Mouse (Mus musculus) lung, embryonic 14.5 days (tissue): ENCODE data around the gene M1ap. TPM values are rescaled to one million over a fixed set of nuclear protein-coding genes. Genes with fewer than 3 reads are reported as not detected.

Source experiments
- ATAC-seq: fragments of 200-750 bp; cut with Nextera tagmentation; 2 replicates; pipeline ENCODE4 v1.8.0; 2017; ENCODE audit warnings: mild to moderate bottlenecking, moderate TSS enrichment, moderate library complexity; ENCODE audit not compliant: insufficient read depth
- DNase-seq: peaks from one replicate; pipeline ENCODE4 v3.0.0-alpha.2; 2015
- H3K27ac ChIP-seq: fragments of 300-500 bp; sonication (generic); 2 replicates; pipeline ENCODE4 v1.5.1; 2014; ENCODE audit warnings: low read depth, mild to moderate bottlenecking, moderate library complexity
- H3K27me3 ChIP-seq: fragments of 300-500 bp; sonication (generic); 2 replicates; pipeline ENCODE4 v1.6.1; 2014; ENCODE audit warnings: low read length, control low read depth; ENCODE audit not compliant: insufficient read depth
- H3K36me3 ChIP-seq: fragments of 300-500 bp; sonication (generic); 2 replicates; pipeline ENCODE4 v1.6.1; 2014; ENCODE audit warnings: control low read depth; ENCODE audit not compliant: insufficient read depth
- H3K4me1 ChIP-seq: fragments of 300-500 bp; sonication (generic); 2 replicates; pipeline ENCODE4 v1.6.1; 2014; ENCODE audit warnings: antibody characterized with exemption, control low read depth; ENCODE audit not compliant: insufficient read depth
- H3K4me2 ChIP-seq: fragments of 300-500 bp; sonication (generic); 2 replicates; pipeline ENCODE4 v1.6.1; 2014; ENCODE audit warnings: mild to moderate bottlenecking
- H3K4me3 ChIP-seq: fragments of 300-500 bp; sonication (generic); 2 replicates; pipeline ENCODE4 v1.5.1; 2014; ENCODE audit warnings: low read depth, low read length
- H3K9ac ChIP-seq: fragments of 300-500 bp; sonication (generic); 2 replicates; pipeline ENCODE4 v1.6.1; 2014
- H3K9me3 ChIP-seq: fragments of 300-500 bp; sonication (generic); 2 replicates; pipeline ENCODE4 v1.6.1; 2016; ENCODE audit warnings: low read depth, low read length, control low read depth
- CTCF ChIP-seq: IDR thresholded peaks from 2 replicates; pipeline ENCODE4 v1.5.1; 2016; ENCODE audit warnings: antibody characterized with exemption, low read depth
- WGBS: fragments of 180-500 bp; shearing (Covaris S2); extraction: QIAGEN DNeasy Blood & Tissue Kit; methylation state at CpG from one replicate; pipeline ENCODE4 v1.1.7; 2014; 5-methylcytosine and 5-hydroxymethylcytosine counted together
- polyA plus RNA-seq: library from polyadenylated mRNA; unstranded; fragments of >200 nt; fragmentation: Nextera tagmentation; extraction: Ambion mirVana; gene quantifications from 2 replicates; pipeline ENCODE4 v1.2.1, GENCODE M21; 2014

M1ap gene
- polyA plus RNA-seq, 1 experiment from 2014 or later = 1.1 TPM

DNA sequence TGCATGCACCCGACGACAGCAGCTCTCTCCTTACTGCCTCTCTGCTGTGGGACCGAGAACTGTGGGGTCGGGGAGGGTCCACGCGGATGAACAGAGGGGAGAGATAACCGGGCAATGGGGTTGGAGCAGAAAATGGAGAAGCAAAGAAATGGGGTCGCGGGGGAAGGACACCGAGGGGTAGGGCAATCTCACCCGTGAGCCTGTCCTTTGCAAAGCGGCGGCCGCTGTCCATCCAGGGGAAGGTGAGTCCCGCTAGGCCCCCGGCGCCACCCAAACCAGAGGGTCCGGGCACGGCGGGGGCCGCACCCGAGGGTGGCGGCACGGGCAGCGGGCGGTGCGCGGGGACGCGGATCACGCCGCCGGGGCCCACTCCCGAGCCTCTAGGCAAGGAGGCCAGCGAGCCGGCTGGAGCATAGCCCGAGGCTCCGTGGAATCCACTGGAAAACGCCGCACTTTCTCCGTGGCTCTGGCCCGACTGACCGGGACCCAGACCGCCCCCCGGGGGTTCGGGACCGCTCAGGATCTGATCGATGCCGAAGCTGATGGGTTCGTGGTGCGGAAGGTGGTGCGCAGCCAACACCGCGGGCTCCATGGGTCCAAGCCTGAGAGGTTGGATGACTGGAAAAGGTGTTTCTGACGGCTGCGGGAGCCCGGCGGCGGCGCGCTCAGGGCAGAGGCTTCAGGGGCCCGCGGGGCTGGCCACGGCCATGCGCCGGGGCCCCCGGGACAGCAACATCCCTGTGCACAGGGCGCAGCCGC is 123.0 kb downstream of the M1ap start:
- H3K4me2 ChIP-seq = peak overlapping the region; percentile 36
- H3K36me3 ChIP-seq = no peaks in the 10 kb centered on the region
- no peak overlapping the region for H3K9ac ChIP-seq
- H3K27ac ChIP-seq = no peak overlapping the region
- peaks cover 95% of the 10 kb centered on the region for H3K27me3 ChIP-seq
- DNase-seq = no peak
- 0 out of 2 replicates have a peak, but pooled peaks have one; percentile 3 for ATAC-seq
- peak overlapping the region; percentile 27; the same call in 1 of the 2 replicates for H3K4me3 ChIP-seq
- H3K4me1 ChIP-seq = no peaks in the 10 kb centered on the region
- 2% methylated on average over 68 of the region's 69 CpGs for WGBS
- H3K9me3 ChIP-seq = no peaks in the 10 kb centered on the region
- TF ChIP-seq CTCF = no peak

DNA sequence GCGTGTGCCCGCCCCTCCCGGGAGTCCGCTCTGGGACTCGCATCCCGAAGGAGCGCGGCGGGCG is 123.4 kb downstream of the M1ap start, which contains the start of gene Tlx2:
Gene Tlx2 (minus strand): TSS at position 47 of the 64 bp plus-strand sequence.
- peaks cover 95% of the 10 kb centered on the region for H3K27me3 ChIP-seq
- ATAC-seq (0 out of 2 replicates have a peak, but pooled peaks have one; percentile 2), DNase-seq (no peak)
- 4% methylated on average over 10 of the region's 10 CpGs for WGBS
- no peaks in the 10 kb centered on the region for H3K9me3 ChIP-seq
- H3K4me2 ChIP-seq = peak within 1 kb of the TSS; percentile 50
- H3K36me3 ChIP-seq = no peaks in the 10 kb centered on the region
- H3K4me1 ChIP-seq = no peaks in the 10 kb centered on the region
- H3K27ac ChIP-seq = no peak within 1 kb of the TSS
- H3K9ac ChIP-seq = no peak within 1 kb of the TSS
- peak within 1 kb of the TSS; percentile 27; the same call in 1 of the 2 replicates for H3K4me3 ChIP-seq
- no peak for TF ChIP-seq CTCF

DNA sequence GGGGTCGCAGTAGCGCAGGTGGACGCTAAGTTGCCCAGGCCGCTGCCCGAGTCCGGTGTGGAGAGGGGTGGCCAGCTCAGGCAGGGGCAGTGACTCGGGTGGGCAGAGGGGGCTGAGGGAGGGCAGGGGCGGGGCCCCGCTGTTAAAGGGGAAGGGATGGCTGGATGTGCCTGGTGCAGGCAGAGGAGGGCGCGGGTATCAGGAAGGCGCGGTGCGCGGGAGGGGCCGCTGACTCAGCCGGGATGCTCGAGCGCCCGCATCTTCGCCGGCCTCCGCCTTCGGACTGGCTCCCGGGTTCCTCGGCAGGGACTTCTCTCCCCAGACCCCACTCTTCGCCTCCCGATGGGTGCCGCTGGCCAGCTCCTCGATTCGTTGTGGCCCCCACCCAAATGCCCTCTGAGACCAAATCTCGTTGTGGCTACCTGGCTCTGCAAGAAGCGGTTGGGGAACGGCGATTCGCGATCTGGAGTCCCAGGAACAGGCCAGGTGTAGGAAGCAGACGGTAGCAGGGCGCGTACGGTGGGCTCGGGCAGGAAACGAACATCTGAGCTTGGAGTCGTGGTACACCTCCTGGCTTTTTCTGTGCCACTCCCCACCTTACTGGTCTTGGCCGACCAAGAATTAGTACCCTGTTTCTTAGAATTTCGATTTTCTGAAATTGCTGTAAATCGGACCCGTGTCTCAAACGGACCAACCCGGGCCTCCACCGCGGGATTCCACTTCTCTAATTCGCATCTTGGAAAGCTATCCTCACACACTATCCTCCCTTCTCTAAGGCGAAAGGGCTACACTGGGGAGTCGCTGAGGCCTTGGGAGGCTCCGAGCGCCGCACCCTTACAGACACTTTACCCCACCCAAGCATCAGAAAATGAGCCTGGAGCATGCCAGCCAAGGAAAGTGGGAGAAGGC is 123.9 kb downstream of the M1ap start:
- Histone ChIP-seq H3K9ac (no peak overlapping the region), H3K4me1 (no peaks in the 10 kb centered on the region), H3K36me3 (no peaks in the 10 kb centered on the region), H3K9me3 (no peaks in the 10 kb centered on the region), H3K27ac (no peak overlapping the region), H3K4me2 (peak overlapping the region; percentile 36), H3K27me3 (peaks cover 94% of the 10 kb centered on the region), H3K4me3 (peak overlapping the region; percentile 17; the same call in 1 of the 2 replicates)
- 0 out of 2 replicates have a peak, but pooled peaks have one; percentile 7 for ATAC-seq
- peak; percentile 31 for DNase-seq
- WGBS = 2% methylated on average over 55 of the region's 58 CpGs
- no peak for TF ChIP-seq CTCF

- ATAC-seq = peak; percentile 47; the same call in 1 of the 2 replicates
- 1% methylated on average over 24 of the region's 24 CpGs for WGBS
- no peak overlapping the region for H3K9ac ChIP-seq
These were observed 124.5 kb downstream of the M1ap start for GRCm38 (mm10) chr6:83071220-83071619.

DNA sequence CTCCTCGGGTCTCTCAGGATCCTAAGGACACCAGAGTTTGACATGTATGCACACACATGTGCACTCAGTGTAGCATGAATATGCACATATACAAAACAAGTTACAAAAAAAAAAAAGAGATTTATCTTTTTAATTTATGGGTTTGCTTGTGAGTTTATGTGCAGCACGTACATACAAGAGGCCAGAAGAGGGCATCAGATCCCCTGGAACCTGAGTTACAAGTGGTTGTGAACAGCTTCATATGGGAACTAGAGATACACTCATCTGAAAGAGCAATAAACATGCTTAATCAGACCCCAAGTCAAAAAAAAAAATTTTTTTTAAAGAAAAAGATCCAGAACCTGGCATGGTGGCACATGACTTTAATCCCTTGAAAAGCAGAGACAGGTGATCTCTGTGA is 128.3 kb downstream of the M1ap start:
- TF ChIP-seq CTCF = 0 out of 2 replicates have a peak, but pooled peaks have one; percentile 8
- WGBS = 5% methylated on average over 2 of the region's 2 CpGs
- H3K4me2 ChIP-seq = no peak overlapping the region
- no peak overlapping the region for H3K27ac ChIP-seq
- no peak overlapping the region for H3K4me3 ChIP-seq
- ATAC-seq (no peak), DNase-seq (no peak)
- H3K9me3 ChIP-seq = no peaks in the 10 kb centered on the region
- peaks cover 67% of the 10 kb centered on the region for H3K27me3 ChIP-seq
- peaks cover 5% of the 10 kb centered on the region; the same call in 1 of the 2 replicates for H3K4me1 ChIP-seq
- H3K9ac ChIP-seq = no peak overlapping the region
- H3K36me3 ChIP-seq = peaks cover 2% of the 10 kb centered on the region

More at GRCm38 (mm10) chr6:83071220-83071619, 124.5 kb downstream of the M1ap start:
- Histone ChIP-seq H3K27ac (no peak overlapping the region), H3K9me3 (no peaks in the 10 kb centered on the region), H3K4me3 (peak overlapping the region; percentile 15; the same call in 1 of the 2 replicates), H3K4me1 (no peaks in the 10 kb centered on the region), H3K4me2 (peak overlapping the region; percentile 20; the same call in 1 of the 2 replicates), H3K36me3 (no peaks in the 10 kb centered on the region), H3K27me3 (peaks cover 94% of the 10 kb centered on the region)
- no peak for DNase-seq
- no peak for TF ChIP-seq CTCF

DNA sequence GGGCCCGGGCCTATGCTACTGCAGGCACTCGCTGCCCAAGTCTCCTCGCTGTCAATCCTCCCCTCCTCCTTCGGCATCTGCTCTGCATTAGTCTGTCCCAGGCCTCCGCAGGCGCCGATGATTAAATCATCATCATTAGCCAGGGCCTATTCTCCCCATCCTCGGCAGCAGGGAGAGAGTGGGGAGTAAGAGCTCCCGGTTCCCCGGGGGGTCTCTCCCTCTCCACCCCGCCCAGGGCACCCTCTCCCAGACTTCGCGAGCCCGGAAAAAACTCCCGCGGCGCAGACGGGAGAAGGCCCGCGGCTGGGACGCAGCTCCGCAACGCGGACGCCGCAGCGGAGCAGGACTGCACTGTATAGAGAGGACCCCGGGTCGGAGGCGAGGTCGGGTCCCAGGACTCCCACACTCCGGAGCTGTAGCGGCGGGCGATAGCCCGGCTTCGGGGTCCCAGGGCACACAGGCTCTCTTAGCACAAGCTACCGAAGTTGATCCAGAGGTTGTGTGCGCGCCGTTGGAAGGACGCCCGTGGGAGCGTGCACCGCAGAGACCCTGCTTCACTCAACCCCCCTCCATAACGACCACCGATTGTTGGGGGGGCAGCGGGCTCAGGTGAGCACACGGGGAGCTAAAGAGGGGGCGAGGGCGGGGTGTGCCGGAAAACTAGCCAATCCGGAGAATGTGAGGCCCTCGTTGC is 131.1 kb downstream of the M1ap start, which contains the start of gene Pcgf1:
Gene Pcgf1 (plus strand): TSS at position 240 of the 694 bp plus-strand sequence.
- TF ChIP-seq CTCF = no peak

More for the DNA sequence above, 131.1 kb downstream of the M1ap start, which contains the start of gene Pcgf1:
- peak; percentile 78 for ATAC-seq
- WGBS = under 1% methylated on average over 54 of the region's 54 CpGs
- H3K4me1 ChIP-seq = peaks cover 5% of the 10 kb centered on the region; the same call in 1 of the 2 replicates
- H3K36me3 ChIP-seq = peaks cover 25% of the 10 kb centered on the region
- H3K9me3 ChIP-seq = no peaks in the 10 kb centered on the region
- H3K27me3 ChIP-seq = peaks cover 43% of the 10 kb centered on the region
- peak; percentile 25 for DNase-seq
- peak within 1 kb of the TSS; percentile 98 for H3K4me2 ChIP-seq
- peak within 1 kb of the TSS; percentile 78 for H3K4me3 ChIP-seq
- peak within 1 kb of the TSS; percentile 70 for H3K9ac ChIP-seq
- H3K27ac ChIP-seq = peak within 1 kb of the TSS; percentile 68
